8 mouse cellular contexts compared by ENCODE assay signal in genomic region chr13:58637360-58638002, GRCm38 (mm10). TPM values are rescaled to one million over a fixed set of nuclear protein-coding genes. Genes with fewer than 3 reads are reported as not detected.
DNase-seq lines count a peak whose midpoint lies in the region; ATAC-seq and TF ChIP-seq lines count a peak whose summit lies in the region.

No protein-coding gene starts in this region.

- no peaks in the 10 kb centered on the region for H3K36me3 ChIP-seq in heart, adult 2 months (ENCODE audit: control insufficient read depth, insufficient read depth, low read length)
- H3K36me3 ChIP-seq in heart, embryonic 10.5 days, result no peaks in the 10 kb centered on the region
- H3K36me3 ChIP-seq in midbrain, embryonic 11.5 days (ENCODE audit: control insufficient read depth, insufficient read depth, low read length), result no peaks in the 10 kb centered on the region

- no peak overlapping the region for H3K27ac ChIP-seq in heart, adult 2 months
- H3K27ac ChIP-seq in heart, embryonic 10.5 days, result no peak overlapping the region
- H3K27ac ChIP-seq in midbrain, embryonic 11.5 days (ENCODE audit: low read depth, low read length), result no peak overlapping the region

- intact Hi-C loops in heart, adult 2 months (cut with DNase I), result loop anchor here (1.0 to 10.0 kb wide), 5 partner anchors 436 to 1205 kb away; no protein-coding TSS in a partner anchor
- intact Hi-C loops in gastrocnemius, postnatal 14 days (cut with DNase I; ENCODE audit: low total_unique reads), result loop anchor here (5.0 to 10.0 kb wide), 3 partner anchors 437 to 857 kb away; no protein-coding TSS in a partner anchor

- peak; percentile 79 for TF ChIP-seq CTCF in heart, adult 2 months (IDR thresholded peaks at IDR 0.05)
- peak; percentile 71 for TF ChIP-seq CTCF in Patski (IDR thresholded peaks at IDR 0.05)

- no peak overlapping the region for H3K4me3 ChIP-seq in heart, adult 2 months
- H3K4me3 ChIP-seq in heart, embryonic 10.5 days, result no peak overlapping the region
- no peak overlapping the region for H3K4me3 ChIP-seq in midbrain, embryonic 11.5 days (ENCODE audit: low read depth, low read length)

- TF ChIP-seq POLR2A in heart, adult 2 months (IDR thresholded peaks at IDR 0.05; ENCODE audit: insufficient read depth, low read depth, low read length), result no peak

- TF ChIP-seq EP300 in heart, adult 2 months (IDR thresholded peaks at IDR 0.05; ENCODE audit: insufficient read depth, low read depth, low read length), result no peak

- CTCF ChIA-PET in Patski (lab: Charles Lee), result interaction anchor here (1.1 to 1.2 kb wide), 2 partner anchors 47 to 436 kb away, joined by 3 to 4 read pairs; no protein-coding TSS in a partner anchor

- no peak overlapping the region for H3K4me2 ChIP-seq in midbrain, embryonic 11.5 days

- no peaks in the 10 kb centered on the region for H3K4me1 ChIP-seq in heart, adult 2 months (ENCODE audit: control insufficient read depth, insufficient read depth, low read length)
- H3K4me1 ChIP-seq in heart, embryonic 10.5 days, result peaks cover 6% of the 10 kb centered on the region
- no peaks in the 10 kb centered on the region for H3K4me1 ChIP-seq in midbrain, embryonic 11.5 days (ENCODE audit: control insufficient read depth, insufficient read depth, low read length)

- H3K9me3 ChIP-seq in heart, embryonic 10.5 days, result no peaks in the 10 kb centered on the region
- H3K9me3 ChIP-seq in midbrain, embryonic 11.5 days (ENCODE audit: control insufficient read depth, low read length), result no peaks in the 10 kb centered on the region

- in situ Hi-C loops in Patski (cut with MboI; ENCODE audit: low pct_unique_long_range_greater_than_20kb), result loop anchor here (10.0 to 25.0 kb wide), 4 partner anchors 425 to 1087 kb away; no protein-coding TSS in a partner anchor

- peak; percentile 57 for ATAC-seq in Patski
- ATAC-seq in midbrain, embryonic 11.5 days (ENCODE audit: low FRiP score), result no peak

- peak; percentile 27 to 40 for DNase-seq in heart, adult 2 months
- no peak for DNase-seq in heart, embryonic 10.5 days (ENCODE audit: low spot score)
- no peak for DNase-seq in Patski (ENCODE audit: low read depth, low spot score)
- DNase-seq in cerebellum, postnatal 25 days, result peak; percentile 68 to 82
- DNase-seq in gastrocnemius, postnatal 14 days, result peak; percentile 38
- peak; percentile 28 to 52 for DNase-seq in layer of hippocampus, postnatal 25 days (ENCODE audit: extremely low spot score in 1 of 2, low spot score in 1 of 2)
- DNase-seq in midbrain, embryonic 11.5 days (ENCODE audit: low spot score, missing footprints), result peak; percentile 96
- peak; percentile 51 for DNase-seq in thymus, postnatal 0 days (ENCODE audit: low spot score)

- 9% methylated on average over 13 of the region's 13 CpGs for WGBS in heart, adult 2 months
- WGBS in heart, embryonic 10.5 days, result 17% methylated on average over 13 of the region's 13 CpGs
- WGBS in midbrain, embryonic 11.5 days, result 22% methylated on average over 13 of the region's 13 CpGs

- POLR2A ChIA-PET in Patski (lab: Charles Lee), result interaction anchor here (0.8 kb wide), 1 partner anchor 66 kb away, joined by 3 read pairs; no protein-coding TSS in a partner anchor

- no peak overlapping the region for H3K9ac ChIP-seq in heart, adult 2 months (ENCODE audit: low read depth, low read length)
- no peak overlapping the region for H3K9ac ChIP-seq in midbrain, embryonic 11.5 days (ENCODE audit: low read length)

- no peaks in the 10 kb centered on the region for H3K27me3 ChIP-seq in heart, adult 2 months (ENCODE audit: control insufficient read depth, insufficient read depth, low read length)
- peaks cover 10% of the 10 kb centered on the region for H3K27me3 ChIP-seq in heart, embryonic 10.5 days (ENCODE audit: insufficient read depth, poor library complexity, severe bottlenecking)
- H3K27me3 ChIP-seq in Patski, result peaks cover 9% of the 10 kb centered on the region
- no peaks in the 10 kb centered on the region for H3K27me3 ChIP-seq in midbrain, embryonic 11.5 days (ENCODE audit: control insufficient read depth, insufficient read depth, low read length)

- no peaks in the 10 kb centered on the region for H3K79me2 ChIP-seq in heart, adult 2 months (replicated peaks; ENCODE audit: control insufficient read depth, insufficient read depth, low read length)

RNA-seq across cellular contexts. Expression of gene Slc28a3, which starts 26.8 kb away (rescaled TPM):
- not detected for total RNA-seq in heart, adult 2 months (2021)
- polyA plus RNA-seq in heart, adult 2 months (2012; rRNA removed), result 0.12 TPM in 1 of 2 replicates, not detected in the other
- 0.05 TPM in 1 of 2 replicates, not detected in the other for polyA plus RNA-seq in heart, embryonic 10.5 days (2016; fragmentation: Nextera tagmentation; extraction: Ambion mirVana)
- polyA plus RNA-seq in Patski (2021), result 0.01 TPM
- not detected for total RNA-seq in gastrocnemius, postnatal 14 days (2021)
- total RNA-seq in layer of hippocampus, postnatal 25 days (2021), result under 1 TPM in 1 of 2 experiments, not detected in 1; 0.10 TPM
- not detected in 2 replicates for polyA plus RNA-seq in midbrain, embryonic 11.5 days (2014; fragmentation: Nextera tagmentation; extraction: Ambion mirVana)
- polyA plus RNA-seq in thymus, postnatal 0 days (2015; fragmentation: Nextera tagmentation; extraction: Ambion mirVana), result 0.03 and 0.05 TPM in 2 replicates

Comparison
In these comparisons a context has a peak if more than half of its experiments do, and no peak if none do; other contexts are left out.
1. DNase-seq: peak in heart, adult 2 months (2 of 2), cerebellum, postnatal 25 days (2 of 2), gastrocnemius, postnatal 14 days (single experiment), layer of hippocampus, postnatal 25 days (2 of 2), midbrain, embryonic 11.5 days (single experiment) and thymus, postnatal 0 days (single experiment); none in heart, embryonic 10.5 days (single experiment) and Patski (single experiment).